Mouse (Mus musculus) embryo, embryonic 11 days (tissue): ENCODE results near the gene Gm8247.
"Not testable (repeated sequence)": the region's sequence is repeated elsewhere in the genome, so short reads cannot be mapped to it uniquely, and the experiment has no call there.

Experiments
- DNase-seq: peaks from one replicate; pipeline ENCODE4 v3.0.0-alpha.2; 2015

Gm8247 gene

GRCm38 (mm10) chr14:44582853-44583252, at the start of gene Gm8247:
Gm8247 (plus strand) TSS chr14:44583153.
- not testable (repeated sequence) for DNase-seq

GRCm38 (mm10) chr14:44547961-44548360, 35.0 kb upstream of the Gm8247 start:
- DNase-seq: not testable (repeated sequence)

- not testable (repeated sequence) for DNase-seq
Measured at GRCm38 (mm10) chr14:44591765-44592164, 8.8 kb downstream of the Gm8247 start.

- DNase-seq: not testable (repeated sequence)
Measured at GRCm38 (mm10) chr14:44627737-44628136, 44.8 kb downstream of the Gm8247 start, which contains the start of gene Gm5624. Gm5624 (minus strand) TSS chr14:44627938.
